Mouse (Mus musculus): ENCODE results near the gene Spc25. TPM values are rescaled to one million over a fixed set of nuclear protein-coding genes. Genes with fewer than 3 reads are reported as not detected.

Spc25 gene
- polyA plus RNA-seq, 1 experiment from 2014 or later, result 24.7 TPM

- no peak overlapping the region for H3K27ac ChIP-seq
- no peaks in the 10 kb centered on the region for H3K79me2 ChIP-seq (ENCODE audit: inconsistent target)
- no peaks in the 10 kb centered on the region for H3K36me3 ChIP-seq (ENCODE audit: inconsistent target)
- no peak overlapping the region for H3K4me3 ChIP-seq (ENCODE audit: inconsistent target)
- WGBS (ENCODE audit: missing documents), result 94% methylated on average over 5 of the region's 5 CpGs
Observed at GRCm38 (mm10) chr2:69150841-69151240, 55.2 kb downstream of the Spc25 start.

GRCm38 (mm10) chr2:69149154-69149553, 56.8 kb downstream of the Spc25 start:
- 84% methylated on average over 10 of the region's 10 CpGs for WGBS (ENCODE audit: missing documents)
- Histone ChIP-seq H3K27ac (no peak overlapping the region), H3K79me2 (ENCODE audit: inconsistent target) (no peaks in the 10 kb centered on the region), H3K36me3 (ENCODE audit: inconsistent target) (0 out of 2 replicates have a peak, but pooled peaks cover 9% of the 10 kb centered on the region), H3K4me3 (ENCODE audit: inconsistent target) (no peak overlapping the region)

- whole genome bisulfite sequencing (ENCODE audit: missing documents), result 86% methylated on average over 3 of the region's 3 CpGs
- H3K4me3 ChIP-seq (ENCODE audit: inconsistent target), result no peak overlapping the region
- H3K36me3 ChIP-seq (ENCODE audit: inconsistent target), result 0 out of 2 replicates have a peak, but pooled peaks cover 9% of the 10 kb centered on the region
- no peak overlapping the region for H3K27ac ChIP-seq
- H3K79me2 ChIP-seq (ENCODE audit: inconsistent target), result no peaks in the 10 kb centered on the region
Observed at GRCm38 (mm10) chr2:69148691-69149090, 57.3 kb downstream of the Spc25 start.

Other genes starting within 250 kb of the Spc25 start
- gene Nostrin, start 70.4 kb downstream of the Spc25 start, polyA plus RNA-seq (2018), result 14.8 to 24.1 TPM (median 19.4 TPM) in 3 replicates
- not detected in 3 replicates for gene G6pc2, start 4.9 kb upstream of the Spc25 start, polyA plus RNA-seq (2018)
- gene Abcb11, start 136.4 kb upstream of the Spc25 start, polyA plus RNA-seq (2018), result not detected in 3 replicates
- 2.0 to 8.4 TPM (median 3.7 TPM) in 3 replicates for gene Dhrs9, start 174.3 kb upstream of the Spc25 start, polyA plus RNA-seq (2018)